Mouse (Mus musculus) kidney, adult 9 months (tissue): ENCODE results near the gene Myoz2.
A peak's percentile ranks its signal among the peaks of the same experiment; 100 is the strongest.

Experiments used
- DNase-seq: peaks from one replicate; pipeline ENCODE4 v3.0.0; 2022

Gene Myoz2

GRCm38 (mm10) chr3:123034752-123035151 lies at the start of gene Myoz2:
Gene Myoz2, minus strand, starts transcription at chr3:123035015.
- DNase-seq: no peak

DNA sequence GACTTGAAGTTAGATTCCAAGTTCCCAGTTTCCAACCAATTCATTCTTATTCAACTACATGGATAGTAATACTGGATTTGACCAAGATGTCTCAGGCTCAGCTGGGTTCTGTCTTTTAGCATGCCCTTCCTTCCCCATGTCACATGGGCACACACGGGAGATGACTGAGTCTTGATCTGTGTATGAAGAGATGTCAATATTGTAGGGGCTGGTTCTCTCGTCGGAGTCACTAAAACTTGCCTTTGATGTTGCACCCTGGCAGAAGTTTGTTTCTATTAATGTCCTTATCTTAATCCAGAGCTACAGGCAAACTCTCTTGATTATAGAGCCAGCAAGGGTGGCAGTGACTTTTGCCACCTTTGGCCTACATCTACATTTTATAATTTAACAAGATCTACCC lies 46.9 kb upstream of the Myoz2 start:
- no peak for DNase-seq

GRCm38 (mm10) chr3:123080943-123081342 lies 46.1 kb upstream of the Myoz2 start:
- peak; percentile 50 for DNase-seq

DNA sequence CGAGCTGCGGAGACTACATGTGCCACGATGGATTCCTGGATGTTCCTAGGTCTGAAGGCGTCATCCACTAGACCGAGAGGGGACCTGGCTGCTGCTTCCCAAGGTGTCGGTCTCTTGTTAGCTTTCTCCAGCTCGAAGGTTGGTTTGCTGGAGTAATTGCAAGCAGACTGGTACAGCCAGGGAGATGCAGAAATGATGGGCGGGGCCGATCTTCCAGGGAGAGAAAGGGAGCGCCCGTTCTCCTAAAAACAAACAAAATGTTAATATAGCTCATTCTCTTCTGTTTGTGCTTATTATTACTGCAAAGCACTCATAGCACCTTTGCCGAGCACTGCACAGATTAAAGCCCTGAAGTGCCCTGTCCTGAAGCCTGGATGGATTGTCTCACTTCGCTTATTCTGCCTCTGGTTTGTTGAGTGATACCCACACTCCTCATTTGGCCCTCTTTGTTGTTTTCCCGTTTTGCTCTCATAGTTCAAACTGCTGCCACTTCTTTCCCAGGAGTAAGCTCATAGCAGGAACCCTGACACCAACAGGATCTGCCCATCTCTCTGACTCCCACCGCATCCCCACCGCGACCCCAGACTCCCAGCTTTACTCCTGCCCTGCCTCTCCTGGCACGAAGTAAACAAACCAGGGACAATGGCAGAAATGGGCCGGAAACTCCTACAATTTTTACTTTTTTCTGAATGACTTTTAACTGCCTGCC lies 45.4 kb upstream of the Myoz2 start:
- DNase-seq: no peak

DNA sequence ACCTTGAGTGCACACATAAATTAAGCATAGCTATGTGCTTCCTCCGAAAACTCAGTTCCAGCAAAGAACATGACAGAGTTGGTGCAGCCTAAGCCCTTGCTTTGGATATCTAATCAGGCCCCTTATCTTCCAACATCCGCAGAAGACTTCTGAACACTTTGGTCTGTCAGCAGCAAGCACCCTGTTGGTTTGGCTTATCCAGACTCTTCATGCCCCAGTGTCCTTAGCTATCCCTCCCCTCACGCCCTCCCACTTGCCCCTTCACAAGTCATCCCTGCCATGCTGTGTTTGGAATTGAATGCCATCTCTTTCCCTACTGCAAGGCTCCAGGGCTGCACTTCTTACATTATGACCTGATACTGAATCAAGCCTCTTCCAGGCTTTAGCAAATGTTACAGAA lies 40.9 kb upstream of the Myoz2 start:
- no peak for DNase-seq

GRCm38 (mm10) chr3:123075034-123075433 lies 40.2 kb upstream of the Myoz2 start:
- no peak for DNase-seq

GRCm38 (mm10) chr3:123073351-123073750 lies 38.5 kb upstream of the Myoz2 start:
- DNase-seq: peak; percentile 44

DNA sequence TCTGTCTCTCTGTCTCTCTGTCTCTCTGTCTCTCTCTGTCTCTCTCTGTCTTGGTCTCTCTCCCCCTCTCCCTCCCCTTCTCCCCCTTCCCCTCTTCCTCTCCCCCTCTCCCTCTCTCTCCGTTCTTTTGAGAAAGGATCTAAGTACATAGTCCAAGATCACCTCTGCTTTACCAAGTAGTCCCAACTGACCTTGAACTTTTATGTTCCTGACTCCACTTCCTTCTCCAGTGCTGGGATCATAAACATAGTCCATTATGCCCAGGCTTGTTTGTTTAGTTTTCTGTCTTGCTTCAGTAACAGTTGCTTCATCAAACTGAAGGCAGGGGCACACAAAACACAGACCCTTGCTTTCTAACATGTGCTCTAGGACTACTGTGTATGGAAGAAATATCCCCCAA lies 37.7 kb upstream of the Myoz2 start:
- peak; percentile 28 for DNase-seq

GRCm38 (mm10) chr3:123070996-123071395 lies 36.2 kb upstream of the Myoz2 start:
- no peak for DNase-seq

GRCm38 (mm10) chr3:123066836-123067235 lies 32.0 kb upstream of the Myoz2 start:
- DNase-seq: peak; percentile 63

GRCm38 (mm10) chr3:123065466-123065865 lies 30.7 kb upstream of the Myoz2 start:
- no peak for DNase-seq

- no peak for DNase-seq
Measured at GRCm38 (mm10) chr3:123064186-123064585, 29.4 kb upstream of the Myoz2 start.

DNA sequence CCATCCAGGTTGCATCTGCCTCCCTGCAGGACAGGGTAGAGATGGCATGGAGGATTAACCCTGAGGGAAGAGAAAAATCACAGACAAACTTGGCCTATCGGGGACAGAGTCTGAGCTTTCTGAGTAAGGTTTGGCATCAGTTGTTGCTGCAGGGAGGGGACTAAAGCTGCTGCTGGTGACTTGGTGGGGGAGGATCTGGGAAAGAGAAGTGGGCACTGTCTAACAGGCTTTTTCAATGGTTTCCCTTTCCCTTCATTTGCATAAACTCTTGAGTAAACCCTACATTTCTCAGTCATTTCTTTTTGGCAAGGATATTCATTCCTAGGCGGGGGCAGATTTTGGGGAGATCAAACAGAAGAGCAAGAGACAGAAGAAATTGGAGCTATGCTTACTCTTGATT lies 27.1 kb upstream of the Myoz2 start:
- DNase-seq: no peak

GRCm38 (mm10) chr3:123058832-123059231 lies 24.0 kb upstream of the Myoz2 start:
- no peak for DNase-seq

DNA sequence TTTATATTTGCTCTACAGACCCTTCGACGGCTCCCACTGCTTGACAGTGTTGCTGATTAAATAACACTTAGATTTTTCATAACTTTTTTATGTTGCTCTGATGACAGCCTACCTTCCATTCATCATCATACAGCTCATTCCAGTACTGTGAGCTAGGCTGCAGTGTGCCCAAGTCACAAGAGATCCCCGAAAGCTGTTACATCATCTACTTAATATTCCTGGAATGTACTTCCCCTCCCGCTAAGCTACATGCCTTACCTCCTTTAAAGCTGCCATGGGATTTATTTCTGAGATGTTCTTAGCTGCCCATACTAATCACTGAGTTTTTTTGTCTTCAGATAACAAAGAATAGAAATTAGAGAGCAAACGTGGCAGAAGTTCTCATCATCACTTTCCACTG lies 19.4 kb upstream of the Myoz2 start:
- DNase-seq: peak; percentile 31

DNA sequence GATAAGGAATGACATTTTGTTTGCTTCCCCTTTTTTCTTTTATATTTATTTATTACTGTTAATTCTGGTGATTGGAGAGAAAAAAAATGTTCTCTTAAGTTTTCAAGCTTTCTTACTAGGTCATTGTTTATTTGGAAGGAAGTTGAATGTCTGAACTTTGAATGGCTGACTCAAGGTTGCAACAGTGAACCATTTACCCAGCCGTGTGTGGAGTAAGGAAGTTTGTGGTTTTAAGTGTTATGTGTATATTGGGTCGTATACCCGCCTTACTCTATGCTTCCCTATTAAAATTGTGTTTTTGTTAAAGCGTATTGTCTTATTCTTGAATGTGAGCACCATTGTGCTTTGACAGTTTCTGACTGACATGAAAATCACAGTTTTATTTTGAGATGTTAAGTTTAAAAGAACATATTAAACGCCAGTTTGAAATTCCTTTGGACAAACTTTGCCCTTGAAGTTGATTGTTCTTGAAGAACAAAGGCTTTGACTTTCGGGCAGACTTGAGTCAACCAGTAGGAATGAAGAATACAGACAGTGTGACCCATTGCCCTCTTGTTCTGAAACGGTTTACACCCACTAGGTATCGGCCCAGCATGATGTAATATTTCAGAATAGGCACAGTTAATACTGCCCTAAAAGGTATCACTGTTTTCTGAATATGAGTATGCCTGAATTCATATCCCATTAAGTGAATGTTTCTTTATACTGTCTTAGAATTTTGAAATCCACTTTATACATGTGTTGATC lies 18.6 kb upstream of the Myoz2 start:
- DNase-seq: peak; percentile 64

GRCm38 (mm10) chr3:123042308-123042707 lies 7.5 kb upstream of the Myoz2 start:
- DNase-seq: no peak

GRCm38 (mm10) chr3:123033804-123034203 lies 1.0 kb downstream of the Myoz2 start:
- DNase-seq: no peak

- DNase-seq: no peak
Measured at GRCm38 (mm10) chr3:123025634-123026033, 9.2 kb downstream of the Myoz2 start.

- no peak for DNase-seq
Measured at GRCm38 (mm10) chr3:123024496-123025234, 10.2 kb downstream of the Myoz2 start.

GRCm38 (mm10) chr3:123018792-123019191 lies 16.0 kb downstream of the Myoz2 start:
- no peak for DNase-seq

- DNase-seq: peak; percentile 76
Measured at GRCm38 (mm10) chr3:123013476-123013875, 21.3 kb downstream of the Myoz2 start.

- peak; percentile 23 for DNase-seq
Measured at GRCm38 (mm10) chr3:123009417-123009816, 25.4 kb downstream of the Myoz2 start.

GRCm38 (mm10) chr3:123007386-123007785 lies 27.4 kb downstream of the Myoz2 start:
- no peak for DNase-seq
